Mouse (Mus musculus): ENCODE data around the gene Eid3. TPM values are rescaled to one million over a fixed set of nuclear protein-coding genes. Genes with fewer than 3 reads are reported as not detected.

Gene Eid3
- total RNA-seq, 2 experiments from 2014 or later: 1.7 to 4.2 TPM

DNA sequence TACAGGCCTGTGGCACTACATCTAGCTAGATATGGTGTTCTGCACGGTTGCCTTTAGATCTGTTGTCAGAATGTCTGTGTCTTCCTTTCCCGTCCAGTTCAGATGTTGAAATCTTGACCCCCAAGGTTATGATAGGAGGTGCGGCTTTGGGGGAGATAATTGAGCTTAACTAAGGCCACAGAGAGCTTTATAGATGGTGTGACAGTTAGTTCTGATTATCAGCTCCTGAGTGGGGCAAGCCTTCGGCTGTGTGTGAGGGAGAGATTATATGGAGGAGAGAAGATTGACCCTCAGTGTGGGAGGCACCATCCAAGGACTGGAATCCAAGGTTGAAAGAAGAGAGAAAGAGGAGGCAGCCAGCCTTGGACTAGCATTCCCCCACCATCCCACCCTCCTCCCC lies 46.8 kb downstream of the Eid3 start:
- DNase-seq: no peak

DNA sequence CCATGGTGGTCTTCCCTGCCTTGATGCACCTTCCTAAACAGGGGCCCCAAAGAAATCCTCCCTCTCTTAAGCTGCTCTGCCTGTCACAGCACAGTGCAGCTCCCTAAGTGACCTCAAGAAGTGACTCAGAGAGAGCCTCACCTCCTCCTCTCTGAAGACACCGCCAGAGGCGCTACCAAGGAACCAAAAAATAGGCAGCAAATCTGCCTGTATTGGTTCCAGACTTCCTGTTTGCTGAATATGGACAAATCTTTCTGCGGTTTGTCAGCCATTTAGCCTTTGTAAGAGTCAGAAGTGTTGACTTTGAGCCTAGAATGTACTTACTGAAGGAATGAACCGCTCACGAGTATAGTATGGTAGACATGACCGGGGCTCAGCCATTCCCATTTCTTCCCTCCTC lies 47.3 kb downstream of the Eid3 start:
- DNase-seq: no peak

Other genes starting within 250 kb of the Eid3 start
- gene 1190007I07Rik, start 243.4 kb upstream of the Eid3 start, total RNA-seq (2021): 10 to 100 TPM; 38.1 to 43.4 TPM
- gene Tdg, start 236.8 kb upstream of the Eid3 start, total RNA-seq (2021): 10 to 100 TPM; 35.1 to 37.1 TPM
- 1 to 10 TPM; 3.5 to 5.0 TPM for gene Glt8d2, start 176.0 kb upstream of the Eid3 start, total RNA-seq (2021)
- 10 to 100 TPM; 26.7 to 31.3 TPM for gene Hcfc2, start 170.5 kb upstream of the Eid3 start, total RNA-seq (2021)
- 10 to 100 TPM; 26.4 to 28.8 TPM for gene Nfyb, start 102.5 kb upstream of the Eid3 start, total RNA-seq (2021)
- 10 to 100 TPM; 88.4 to 96.8 TPM for gene Txnrd1, start 32.7 kb upstream of the Eid3 start, total RNA-seq (2021)
- gene Chst11, start 118.9 kb downstream of the Eid3 start, total RNA-seq (2021): 10 to 100 TPM; 23.2 to 23.3 TPM

Measured in adrenal gland, postnatal 10 days (tissue).